Mouse (Mus musculus) ES-E14 (cell line): ENCODE measurements at regions not wholly inside any gene's neighbourhood (a gene's known extent, or its start where the extent isn't known, plus 50 kb on each side); places are given as distances from the start of the nearest gene placed in this dataset.

ENCODE experiments used
- DNase-seq: peaks from one replicate; pipeline ENCODE4 v3.0.0-alpha.2; 2013; ENCODE audit warnings: low read depth, low spot score
- H3K27ac ChIP-seq: 2 replicates; pipeline ENCODE4 v1.5.1; 2012; ENCODE audit warnings: low read depth, mild to moderate bottlenecking, low read length, moderate library complexity, mixed read lengths; ENCODE audit not compliant: poor library complexity, insufficient read depth, severe bottlenecking
- H3K36me3 ChIP-seq: 2 replicates; pipeline ENCODE4 v1.6.1; 2012; ENCODE audit warnings: mild to moderate bottlenecking, low read length, moderate library complexity, mixed read lengths; ENCODE audit not compliant: control insufficient read depth, poor library complexity, insufficient read depth, severe bottlenecking
- H3K4me1 ChIP-seq, 2 experiments: fragments of 150-350 bp in 1 of 2; sonication (generic) in 1 of 2; 2 replicates each; pipeline ENCODE4 v1.6.1; 2012; ENCODE audit warnings: low read length in 2 of 2, mild to moderate bottlenecking in 1 of 2, mixed read lengths in 1 of 2; ENCODE audit not compliant: control insufficient read depth in 2 of 2, insufficient read depth in 2 of 2, poor library complexity in 1 of 2
- H3K4me3 ChIP-seq, 2 experiments: fragments of 150-350 bp in 1 of 2; sonication (generic) in 1 of 2; 2 replicates each; pipeline ENCODE4 v1.5.1; 2012; ENCODE audit warnings: low read length in 2 of 2, low read depth in 1 of 2, mild to moderate bottlenecking in 1 of 2, mixed read lengths in 1 of 2; ENCODE audit not compliant: insufficient read depth in 1 of 2, poor library complexity in 1 of 2, severe bottlenecking in 1 of 2
- H3K9ac ChIP-seq: 2 replicates; pipeline ENCODE4 v1.6.1; 2012; ENCODE audit warnings: low read depth, mild to moderate bottlenecking, low read length, mixed read lengths; ENCODE audit not compliant: poor library complexity, insufficient read depth, severe bottlenecking
- H3K9me3 ChIP-seq: fragments of 150-350 bp; sonication (generic); 2 replicates; pipeline ENCODE4 v1.6.1; 2012; ENCODE audit warnings: low read depth, mild to moderate bottlenecking, low read length; ENCODE audit not compliant: control insufficient read depth, insufficient read depth
- CHD2 ChIP-seq: IDR thresholded peaks from 2 replicates; pipeline ENCODE4 v1.6.1; 2014; ENCODE audit warnings: mild to moderate bottlenecking, low read depth, low read length, inconsistent platforms
- HCFC1 ChIP-seq: IDR thresholded peaks from 2 replicates; pipeline ENCODE4 v1.6.1; 2012; ENCODE audit warnings: low read length, inconsistent platforms, borderline replicate concordance; ENCODE audit not compliant: insufficient read depth
- MAFK ChIP-seq: IDR thresholded peaks from 2 replicates; pipeline ENCODE4 v1.6.1; 2014; ENCODE audit warnings: mild to moderate bottlenecking, low read depth, low read length, inconsistent platforms; ENCODE audit not compliant: insufficient read depth
- ZC3H11A ChIP-seq: IDR thresholded peaks from 2 replicates; pipeline ENCODE4 v1.6.1; 2012; ENCODE audit warnings: low read depth, mild to moderate bottlenecking, inconsistent platforms, low read length, borderline replicate concordance
- ZNF384 ChIP-seq: IDR thresholded peaks from 2 replicates; pipeline ENCODE4 v1.6.1; 2012; ENCODE audit warnings: low read depth, low read length, inconsistent platforms
- in situ Hi-C, 2 experiments: fragments of 600-800 bp; cut with MboI; formaldehyde crosslinking; loops; one replicate each; pipeline ENCODE4 v1.15.1; 2025; ENCODE audit warnings: low sequenced_read_pairs in 2 of 2, inconsistent platforms in 1 of 2; ENCODE audit not compliant: unreplicated experiment in 2 of 2

DNA sequence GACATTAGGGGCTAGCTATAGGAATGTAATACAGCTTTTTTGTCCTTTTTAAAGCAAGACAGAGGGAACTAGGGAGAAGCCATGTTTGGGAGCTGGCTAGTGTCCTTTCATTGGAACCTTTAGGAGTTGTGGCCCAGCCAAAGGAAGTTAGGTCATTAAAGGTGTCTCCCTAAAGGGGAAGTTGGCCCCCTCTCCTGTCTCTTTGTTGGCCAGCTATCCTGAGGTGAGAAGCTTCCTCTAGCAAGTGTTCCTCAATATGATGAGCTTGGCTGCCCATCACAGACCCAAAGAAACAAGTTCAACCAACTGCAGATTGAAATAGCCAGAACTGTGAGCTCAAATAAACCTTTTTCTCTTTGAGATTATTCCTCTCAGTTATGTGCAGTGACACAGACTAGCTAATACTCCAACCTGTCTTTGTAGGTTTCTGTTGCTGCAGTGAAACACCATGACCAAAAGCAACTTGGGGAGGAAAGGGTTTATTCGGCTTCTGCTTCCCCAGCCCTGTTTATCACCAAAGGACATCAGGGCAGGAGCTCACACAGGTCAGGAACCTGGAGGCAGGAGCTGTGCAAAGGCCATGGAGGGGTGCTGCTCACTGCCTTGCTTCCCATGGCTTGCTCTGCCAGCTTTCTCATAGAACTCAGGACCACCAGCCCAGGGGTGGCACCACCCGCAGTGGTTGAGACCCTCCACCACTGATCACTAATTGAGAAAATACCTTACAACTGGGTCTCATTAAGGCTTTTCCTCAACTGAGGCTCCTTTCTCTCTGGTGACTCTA, 94.0 kb upstream of the Ccn6 start:
- no peak overlapping the region for H3K9ac ChIP-seq
- TF ChIP-seq MAFK (no peak), ZC3H11A (no peak), HCFC1 (no peak), CHD2 (no peak), ZNF384 (no peak)
- H3K4me3 ChIP-seq = no peak overlapping the region
- no peaks in the 10 kb centered on the region for H3K36me3 ChIP-seq
- no peaks in the 10 kb centered on the region for H3K4me1 ChIP-seq
- in situ Hi-C loops = no loop called here
- no peaks in the 10 kb centered on the region for H3K9me3 ChIP-seq
- no peak overlapping the region for H3K27ac ChIP-seq
- no peak for DNase-seq

DNA sequence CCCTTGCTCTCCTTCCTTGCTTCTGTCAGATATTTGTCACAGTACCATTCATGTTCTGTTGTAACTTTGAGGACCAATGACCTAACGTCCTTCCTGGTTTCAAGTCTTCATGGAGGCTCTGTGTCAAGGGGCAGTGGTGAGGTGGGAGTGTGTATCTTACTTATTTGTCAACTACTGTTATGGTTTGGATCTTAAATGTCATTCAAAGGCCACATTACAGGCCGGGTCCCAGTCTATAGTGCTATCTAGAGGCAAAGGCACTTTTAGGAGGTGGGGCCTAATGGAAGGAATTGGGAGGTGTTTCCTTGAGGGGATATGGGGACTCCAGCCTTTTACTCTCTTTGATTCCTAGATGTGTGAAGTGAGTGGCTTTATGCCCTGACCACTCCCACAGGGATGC, 91.0 kb upstream of the Ccn6 start:
- no peak overlapping the region for H3K4me3 ChIP-seq
- H3K9me3 ChIP-seq = no peaks in the 10 kb centered on the region
- no peaks in the 10 kb centered on the region for H3K4me1 ChIP-seq
- TF ChIP-seq ZC3H11A (no peak), CHD2 (no peak), MAFK (no peak), ZNF384 (no peak), HCFC1 (no peak)
- no peaks in the 10 kb centered on the region for H3K36me3 ChIP-seq
- no peak overlapping the region for H3K9ac ChIP-seq
- H3K27ac ChIP-seq = no peak overlapping the region
- no peak for DNase-seq
- in situ Hi-C loops = no loop called here

DNA sequence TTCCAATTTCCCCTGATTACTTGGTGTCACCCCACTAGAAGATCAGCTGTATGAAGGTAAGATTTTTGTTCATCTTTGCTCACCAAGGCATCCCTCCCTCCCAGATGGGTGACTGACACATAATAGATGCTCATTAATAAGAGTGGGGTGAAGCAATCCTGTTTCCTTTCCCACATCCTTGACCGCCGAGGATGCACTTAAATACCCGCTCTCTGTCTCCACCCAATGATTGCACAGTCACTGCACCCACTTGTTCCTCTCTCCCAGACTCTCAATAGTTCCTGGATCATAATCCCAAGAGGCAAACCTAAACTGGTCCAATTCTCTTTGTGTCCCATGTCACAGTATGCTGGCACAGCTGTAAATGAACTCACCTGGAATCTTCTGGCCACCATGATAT, 86.4 kb upstream of the Ccn6 start:
- Histone ChIP-seq H3K9ac (no peak overlapping the region), H3K36me3 (no peaks in the 10 kb centered on the region), H3K4me1 (no peaks in the 10 kb centered on the region), H3K27ac (no peak overlapping the region), H3K9me3 (no peaks in the 10 kb centered on the region), H3K4me3 (no peak overlapping the region)
- in situ Hi-C loops = no loop called here
- TF ChIP-seq ZC3H11A (no peak), MAFK (no peak), HCFC1 (no peak), ZNF384 (no peak), CHD2 (no peak)
- no peak for DNase-seq

DNA sequence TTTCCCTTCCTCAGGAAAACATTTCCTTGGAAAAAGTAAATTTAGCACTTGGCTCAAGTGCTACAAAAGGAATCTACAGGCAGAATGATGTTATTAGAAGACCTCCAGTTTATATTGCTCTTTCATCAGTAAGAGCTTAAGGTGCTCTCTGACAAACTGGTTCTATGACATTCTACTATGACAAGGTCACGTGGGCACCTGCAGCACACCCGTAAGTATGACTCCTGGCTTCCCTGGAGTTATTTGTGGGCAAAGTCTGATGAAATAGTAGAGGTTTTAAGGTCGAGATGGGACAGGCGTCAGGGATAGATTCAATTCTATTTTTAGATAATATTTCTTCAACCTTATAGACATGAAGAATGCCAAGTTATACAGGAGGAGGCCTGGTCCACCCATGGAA, 84.9 kb upstream of the Ccn6 start:
- TF ChIP-seq HCFC1 (no peak), ZNF384 (no peak), MAFK (no peak), CHD2 (no peak), ZC3H11A (no peak)
- DNase-seq = no peak
- in situ Hi-C loops = no loop called here
- Histone ChIP-seq H3K9me3 (no peaks in the 10 kb centered on the region), H3K36me3 (no peaks in the 10 kb centered on the region), H3K4me1 (no peaks in the 10 kb centered on the region), H3K27ac (no peak overlapping the region), H3K4me3 (no peak overlapping the region), H3K9ac (no peak overlapping the region)

DNA sequence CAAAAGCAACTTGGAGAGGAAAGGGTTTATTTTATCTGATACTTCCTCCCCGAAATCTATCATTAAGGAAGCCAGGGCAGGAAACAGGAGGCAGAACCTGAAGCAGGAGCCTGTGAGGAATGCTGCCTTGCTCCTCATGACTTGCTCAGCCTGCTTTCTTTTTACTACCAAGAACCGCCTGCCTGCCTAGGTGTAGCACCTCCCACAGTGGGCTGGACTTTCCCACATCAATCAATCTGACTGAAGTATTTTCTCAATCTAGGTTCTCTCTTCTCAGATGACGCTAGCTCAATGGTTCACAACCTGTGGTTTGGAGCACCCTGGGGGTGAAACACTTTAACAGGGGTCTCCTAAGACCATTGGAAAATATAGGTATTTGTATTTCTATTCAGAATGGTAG, 83.4 kb upstream of the Ccn6 start:
- Histone ChIP-seq H3K4me3 (no peak overlapping the region), H3K9me3 (no peaks in the 10 kb centered on the region), H3K4me1 (no peaks in the 10 kb centered on the region), H3K36me3 (no peaks in the 10 kb centered on the region), H3K27ac (no peak overlapping the region), H3K9ac (no peak overlapping the region)
- DNase-seq = no peak
- in situ Hi-C loops = no loop called here
- TF ChIP-seq CHD2 = no peak
- no peak for TF ChIP-seq MAFK
- TF ChIP-seq ZC3H11A = no peak
- TF ChIP-seq HCFC1 = no peak
- no peak for TF ChIP-seq ZNF384
